Mouse (Mus musculus) heart, postnatal 4 days (tissue): ENCODE results near the gene Rbfox2. TPM values are rescaled to one million over a fixed set of nuclear protein-coding genes. Genes with fewer than 3 reads are reported as not detected.
"Not testable (repeated sequence)": the region's sequence is repeated elsewhere in the genome, so short reads cannot be mapped to it uniquely, and the experiment has no call there.

ENCODE experiments used
- DNase-seq: peaks from one replicate; pipeline ENCODE4 v3.0.0; 2021
- total RNA-seq, 2 experiments: library from RNA; stranded (reverse); gene quantifications; 2 replicates each; pipeline ENCODE4 v1.2.3; 2021

Gene Rbfox2
- total RNA-seq, 2 experiments from 2014 or later, result 175 to 186 TPM

GRCm38 (mm10) chr15:77271285-77271684, 35.5 kb downstream of the Rbfox2 start:
- no peak for DNase-seq

- not testable (repeated sequence) for DNase-seq
These were observed 37.3 kb downstream of the Rbfox2 start for GRCm38 (mm10) chr15:77269496-77269895.

GRCm38 (mm10) chr15:77268415-77268814, 38.4 kb downstream of the Rbfox2 start:
- DNase-seq, result no peak

GRCm38 (mm10) chr15:77265318-77265717, 41.5 kb downstream of the Rbfox2 start:
- DNase-seq, result no peak

GRCm38 (mm10) chr15:77264314-77264713, 42.5 kb downstream of the Rbfox2 start:
- DNase-seq, result no peak

- DNase-seq, result no peak
These were observed 44.0 kb downstream of the Rbfox2 start for GRCm38 (mm10) chr15:77262782-77263181.

- DNase-seq, result peak; percentile 87
These were observed 49.2 kb downstream of the Rbfox2 start for GRCm38 (mm10) chr15:77257437-77258229.

GRCm38 (mm10) chr15:77256782-77257181, 50.0 kb downstream of the Rbfox2 start:
- no peak for DNase-seq

GRCm38 (mm10) chr15:77254636-77255035, 52.2 kb downstream of the Rbfox2 start:
- DNase-seq, result peak; percentile 21

- peak; percentile 55 for DNase-seq
These were observed 52.7 kb downstream of the Rbfox2 start for GRCm38 (mm10) chr15:77254128-77254527.

- no peak for DNase-seq
These were observed 55.1 kb downstream of the Rbfox2 start for GRCm38 (mm10) chr15:77251706-77252105.

- no peak for DNase-seq
These were observed 56.0 kb downstream of the Rbfox2 start for GRCm38 (mm10) chr15:77250806-77251205.

GRCm38 (mm10) chr15:77249421-77249820, 57.4 kb downstream of the Rbfox2 start:
- DNase-seq, result no peak

GRCm38 (mm10) chr15:77245418-77246365, 61.1 kb downstream of the Rbfox2 start:
- DNase-seq, result peak; percentile 59

GRCm38 (mm10) chr15:77244634-77245033, 62.2 kb downstream of the Rbfox2 start:
- no peak for DNase-seq

- DNase-seq, result no peak
These were observed 62.8 kb downstream of the Rbfox2 start for GRCm38 (mm10) chr15:77243876-77244560.

GRCm38 (mm10) chr15:77240607-77241006, 66.2 kb downstream of the Rbfox2 start:
- DNase-seq, result no peak

- DNase-seq, result no peak
These were observed 67.2 kb downstream of the Rbfox2 start for GRCm38 (mm10) chr15:77239564-77239963.

- DNase-seq, result no peak
These were observed 69.1 kb downstream of the Rbfox2 start for GRCm38 (mm10) chr15:77237661-77238060.

GRCm38 (mm10) chr15:77236055-77236567, 70.7 kb downstream of the Rbfox2 start:
- no peak for DNase-seq

- DNase-seq, result no peak
These were observed 71.3 kb downstream of the Rbfox2 start for GRCm38 (mm10) chr15:77235551-77235950.

GRCm38 (mm10) chr15:77234296-77234695, 72.5 kb downstream of the Rbfox2 start:
- no peak for DNase-seq
